Mouse (Mus musculus) myocyte (in vitro differentiated cells): ENCODE measurements around the gene Chmp3. TPM values are rescaled to one million over a fixed set of nuclear protein-coding genes. Genes with fewer than 3 reads are reported as not detected.
A peak's percentile ranks its signal among the peaks of the same experiment; 100 is the strongest.

Experiments
- H3K27me3 ChIP-seq: one replicate; pipeline ENCODE4 v1.6.1; 2011; ENCODE audit not compliant: control insufficient read depth, insufficient read depth, insufficient read length
- H3K36me3 ChIP-seq: one replicate; pipeline ENCODE4 v1.6.1; 2011; ENCODE audit not compliant: control insufficient read depth, insufficient read depth
- H3K4me2 ChIP-seq: one replicate; pipeline ENCODE4 v1.6.1; 2011; ENCODE audit warnings: low read depth, control low read depth
- H3K4me3 ChIP-seq: one replicate; pipeline ENCODE4 v1.5.1; 2011; ENCODE audit warnings: mild to moderate bottlenecking, control low read depth, moderate library complexity
- H3K79me2 ChIP-seq: one replicate; pipeline ENCODE4 v1.6.1; 2011; ENCODE audit not compliant: control insufficient read depth, insufficient read depth
- H3ac ChIP-seq: one replicate; pipeline ENCODE4 v1.6.1; 2011; ENCODE audit not compliant: control insufficient read depth, insufficient read length
- CEBPB ChIP-seq: IDR thresholded peaks from 2 replicates; pipeline ENCODE4 v1.6.1; 2011; ENCODE audit warnings: mild to moderate bottlenecking, moderate library complexity; ENCODE audit not compliant: poor library complexity, insufficient read depth, severe bottlenecking
- E2F4 ChIP-seq: IDR thresholded peaks from one replicate; pipeline ENCODE4 v1.6.1; 2011; ENCODE audit warnings: mild to moderate bottlenecking, control low read depth, moderate library complexity; ENCODE audit not compliant: insufficient read depth
- MAX ChIP-seq: IDR thresholded peaks from one replicate; pipeline ENCODE4 v1.6.1; 2011; ENCODE audit warnings: low read depth, mild to moderate bottlenecking, control low read depth
- MYOD1 ChIP-seq, 3 experiments: IDR thresholded peaks; one replicate each; pipeline ENCODE4 v1.6.1; 2011; ENCODE audit warnings: control low read depth in 2 of 3, low read depth in 2 of 3, mild to moderate bottlenecking in 2 of 3, moderate library complexity in 1 of 3; ENCODE audit not compliant: insufficient read length in 2 of 3, control insufficient read depth in 1 of 3
- MYOG ChIP-seq, 3 experiments: IDR thresholded peaks; one replicate each; pipeline ENCODE4 v1.6.1; 2011; ENCODE audit warnings: control low read depth in 2 of 3, low read depth in 2 of 3, mild to moderate bottlenecking in 2 of 3; ENCODE audit not compliant: insufficient read length in 2 of 3, control insufficient read depth in 1 of 3, insufficient read depth in 1 of 3
- POLR2A ChIP-seq: IDR thresholded peaks from one replicate; pipeline ENCODE4 v1.6.1; 2011; ENCODE audit warnings: low read depth, mild to moderate bottlenecking, control low read depth, moderate library complexity; ENCODE audit not compliant: insufficient read length
- POLR2AphosphoS2 ChIP-seq: IDR thresholded peaks from one replicate; pipeline ENCODE4 v1.6.1; 2011; ENCODE audit warnings: low read depth, control low read depth; ENCODE audit not compliant: insufficient read length
- REST ChIP-seq: IDR thresholded peaks from one replicate; pipeline ENCODE4 v1.6.1; 2011; ENCODE audit warnings: mild to moderate bottlenecking, control low read depth, moderate library complexity; ENCODE audit not compliant: insufficient read depth, insufficient read length
- SRF ChIP-seq: IDR thresholded peaks from one replicate; pipeline ENCODE4 v1.6.1; 2011; ENCODE audit warnings: low read depth; ENCODE audit not compliant: control insufficient read depth, insufficient read length
- TCF12 ChIP-seq: IDR thresholded peaks from one replicate; pipeline ENCODE4 v1.6.1; 2011; ENCODE audit warnings: mild to moderate bottlenecking, control low read depth; ENCODE audit not compliant: poor library complexity, insufficient read depth, severe bottlenecking
- TCF3 ChIP-seq: IDR thresholded peaks from one replicate; pipeline ENCODE4 v1.6.1; 2011; ENCODE audit warnings: low read depth, control low read depth; ENCODE audit not compliant: insufficient read length
- USF1 ChIP-seq: IDR thresholded peaks from one replicate; pipeline ENCODE4 v1.6.1; 2011; ENCODE audit warnings: low read depth, mild to moderate bottlenecking, control low read depth, moderate library complexity
- polyA plus RNA-seq: library from polyadenylated mRNA; unstranded; fragments of >200 nt; fragmentation: generic; extraction: Trizol; gene quantifications from one replicate; pipeline ENCODE4 v1.2.1, GENCODE M21; 2012; ENCODE audit warnings: missing spikeins

Chmp3 gene
- polyA plus RNA-seq, 1 experiment, result 53.2 TPM

GRCm38 (mm10) chr6:71627325-71627724, 83.7 kb downstream of the Chmp3 start:
- H3K79me2 ChIP-seq, result peaks cover 35% of the 10 kb centered on the region
- H3K4me2 ChIP-seq, result no peak overlapping the region
- peaks cover 72% of the 10 kb centered on the region for H3K36me3 ChIP-seq
- TF ChIP-seq POLR2AphosphoS2 (no peak), TCF12 (no peak), TCF3 (no peak), E2F4 (no peak), MAX (no peak), POLR2A (no peak), MYOD1 (IDR thresholded peaks at IDR 0.05; ENCODE audit: control insufficient read depth in 1 of 3, insufficient read length in 2 of 3, low read depth in 2 of 3) (no peak), REST (no peak), MYOG (IDR thresholded peaks at IDR 0.05; ENCODE audit: control insufficient read depth in 1 of 3, insufficient read depth in 1 of 3, insufficient read length in 2 of 3, low read depth in 2 of 3) (no peak), CEBPB (no peak), SRF (no peak), USF1 (no peak)
- no peak overlapping the region for H3K4me3 ChIP-seq
- H3ac ChIP-seq, result no peak overlapping the region
- no peaks in the 10 kb centered on the region for H3K27me3 ChIP-seq

- Histone ChIP-seq H3K79me2 (peaks cover 36% of the 10 kb centered on the region), H3K36me3 (peaks cover 35% of the 10 kb centered on the region), H3K4me3 (peak overlapping the region; percentile 81), H3K4me2 (peak overlapping the region; percentile 73), H3ac (peak overlapping the region; percentile 63), H3K27me3 (no peaks in the 10 kb centered on the region)
- TF ChIP-seq E2F4 (no peak), SRF (peak; percentile 91), POLR2AphosphoS2 (no peak)
Observed at GRCm38 (mm10) chr6:71631196-71631595, 87.6 kb downstream of the Chmp3 start.

GRCm38 (mm10) chr6:71631706-71632461, 88.3 kb downstream of the Chmp3 start:
- TF ChIP-seq E2F4, result no peak
- no peak for TF ChIP-seq USF1
- TF ChIP-seq CEBPB, result no peak
- TF ChIP-seq MYOG (IDR thresholded peaks at IDR 0.05; ENCODE audit: control insufficient read depth in 1 of 3, insufficient read depth in 1 of 3, insufficient read length in 2 of 3, low read depth in 2 of 3), result no peak
- no peak for TF ChIP-seq TCF3
- no peak for TF ChIP-seq MYOD1 (IDR thresholded peaks at IDR 0.05; ENCODE audit: control insufficient read depth in 1 of 3, insufficient read length in 2 of 3, low read depth in 2 of 3)
- no peak for TF ChIP-seq TCF12
- no peak for TF ChIP-seq SRF
- TF ChIP-seq POLR2A, result no peak
- TF ChIP-seq REST, result no peak
- TF ChIP-seq MAX, result no peak
- no peak for TF ChIP-seq POLR2AphosphoS2
- H3K4me3 ChIP-seq, result peak overlapping the region; percentile 81

More at GRCm38 (mm10) chr6:71631706-71632461, 88.3 kb downstream of the Chmp3 start:
- Histone ChIP-seq H3K79me2 (peaks cover 36% of the 10 kb centered on the region), H3ac (peak overlapping the region; percentile 63), H3K36me3 (peaks cover 28% of the 10 kb centered on the region), H3K4me2 (peak overlapping the region; percentile 73), H3K27me3 (no peaks in the 10 kb centered on the region)

Other genes with a start within 250 kb of the Chmp3 start
- 141 TPM for gene Smyd1, start 221.6 kb upstream of the Chmp3 start, polyA plus RNA-seq
- not detected for gene Cd8b1, start 221.0 kb upstream of the Chmp3 start, polyA plus RNA-seq
- not detected for gene Cd8a, start 170.4 kb upstream of the Chmp3 start, polyA plus RNA-seq
- 12.2 TPM for gene Rmnd5a, start 103.2 kb upstream of the Chmp3 start, polyA plus RNA-seq
- 8.3 TPM for gene Rnf103, start 49.9 kb upstream of the Chmp3 start, polyA plus RNA-seq
- 11.5 TPM for gene Kdm3a, start 89.2 kb downstream of the Chmp3 start, polyA plus RNA-seq
- 1.1 TPM for gene Reep1, start 163.8 kb downstream of the Chmp3 start, polyA plus RNA-seq